Mouse (Mus musculus): ENCODE measurements around the gene Htr3b. TPM values are rescaled to one million over a fixed set of nuclear protein-coding genes. Genes with fewer than 3 reads are reported as not detected.

Gene Htr3b
- polyA plus RNA-seq (2017; shearing (Covaris generic)): not detected

DNA sequence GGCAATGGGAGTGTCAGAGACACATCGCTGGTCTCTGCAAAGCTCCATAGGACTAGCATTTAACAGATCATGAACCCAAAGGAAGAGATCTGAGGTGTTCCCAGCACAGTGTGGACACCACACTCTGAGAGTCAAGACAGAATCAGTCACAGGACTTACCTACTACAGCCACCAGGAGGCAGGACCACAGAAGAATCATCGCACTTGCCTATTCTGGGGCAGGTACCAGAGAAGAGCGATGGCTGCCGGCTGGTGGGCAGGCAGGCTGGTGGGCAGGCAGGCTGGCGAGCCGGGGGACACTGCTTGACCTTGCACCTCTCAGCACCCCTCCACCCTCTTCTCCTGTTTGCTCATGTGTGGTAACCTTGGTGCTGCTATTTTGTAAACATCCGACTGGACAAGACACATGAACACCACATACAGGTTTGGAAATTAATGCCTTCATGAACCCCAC, at the start of gene Htr3b:
Htr3b (minus strand) TSS at position 404 of the 454 bp plus-strand sequence.

DNA sequence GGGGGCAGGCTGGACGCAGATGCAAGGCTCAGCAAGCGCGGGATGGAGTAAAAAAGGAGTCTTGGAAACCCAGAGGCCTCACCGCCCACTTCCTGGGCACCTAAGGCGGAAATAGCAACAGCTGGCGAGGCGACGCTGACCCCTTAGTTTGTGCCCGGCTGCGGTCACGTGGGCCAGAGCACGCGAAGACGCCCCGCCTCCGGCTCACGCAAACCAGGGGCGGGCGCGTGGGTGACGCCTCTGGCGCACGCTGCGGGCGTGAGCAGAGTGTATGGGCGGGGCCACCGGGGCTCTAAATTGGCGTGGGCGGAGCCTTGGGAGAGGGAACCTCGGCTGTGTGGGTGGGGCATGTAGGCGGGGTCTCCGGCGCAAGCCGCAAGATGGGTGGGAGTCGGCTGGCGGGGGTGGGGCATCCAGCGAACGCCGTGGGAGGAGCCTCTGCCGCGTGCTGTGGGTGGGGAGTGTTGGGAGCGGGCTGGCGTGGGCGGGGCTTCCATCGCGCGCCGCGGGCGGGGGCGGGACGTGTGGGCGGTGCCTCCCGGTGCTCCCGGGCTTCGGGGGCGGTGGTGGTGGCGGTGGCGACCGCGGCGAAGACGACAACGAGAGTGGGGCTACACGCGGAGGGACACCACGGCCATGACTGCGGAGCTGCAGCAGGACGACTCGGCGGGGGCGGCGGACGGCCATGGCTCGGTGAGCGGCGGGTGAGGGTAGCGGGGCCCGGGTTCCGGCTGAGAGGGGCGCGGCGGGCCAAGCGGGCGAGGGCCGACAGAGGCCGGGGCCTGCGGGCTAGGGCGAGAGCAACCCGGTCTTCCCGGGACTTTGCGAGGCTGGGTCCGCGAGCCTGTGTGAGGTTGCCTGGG, 20.3 kb upstream of the Htr3b start, which contains the start of gene Usp28:
Usp28 (plus strand) TSS at position 531 of the 863 bp plus-strand sequence.

DNA sequence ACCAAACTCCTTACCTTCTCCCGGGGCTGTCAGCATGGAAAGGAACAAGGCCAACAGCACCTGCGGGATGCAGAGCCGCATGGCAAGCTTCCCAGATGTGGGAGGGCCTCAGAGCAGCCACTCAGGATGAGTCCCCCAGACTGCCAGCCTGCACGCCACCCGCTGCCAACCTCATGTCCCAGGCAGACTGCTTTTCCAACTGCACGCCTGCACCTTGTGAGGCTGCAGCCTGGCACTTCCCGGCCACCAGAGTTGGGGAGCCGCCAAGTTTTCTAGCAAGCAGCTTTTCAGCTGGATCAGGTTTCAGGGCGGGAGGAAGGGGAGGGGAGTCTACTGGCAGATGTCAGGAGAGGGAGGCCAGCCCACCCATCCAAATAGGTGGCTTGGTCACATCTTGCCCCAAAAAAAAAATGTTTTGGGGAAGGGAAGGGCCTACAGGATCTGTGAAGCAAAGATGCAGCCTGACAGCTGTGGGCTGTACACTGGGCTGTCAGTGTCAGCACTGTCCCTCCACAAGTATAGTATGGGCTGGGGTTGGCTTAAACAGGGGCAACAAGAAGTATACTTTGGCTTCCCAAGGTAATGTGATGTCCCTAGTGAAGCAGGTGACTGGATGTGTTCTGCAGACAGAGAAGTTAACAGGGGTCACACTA, 53.8 kb downstream of the Htr3b start, which contains the start of gene Htr3a:
Htr3a (minus strand) TSS at position 215 of the 653 bp plus-strand sequence.

Other genes with a start within 250 kb of the Htr3b start
- not detected for gene Zbtb16, start 128.8 kb downstream of the Htr3b start, polyA plus RNA-seq (2017; shearing (Covaris generic))
- gene Htr3a, start 53.9 kb downstream of the Htr3b start, polyA plus RNA-seq (2017; shearing (Covaris generic)): not detected
- gene Usp28, start 20.4 kb upstream of the Htr3b start, polyA plus RNA-seq (2017; shearing (Covaris generic)): 21.0 TPM
- gene Zw10, start 90.6 kb upstream of the Htr3b start, polyA plus RNA-seq (2017; shearing (Covaris generic)): 39.6 TPM
- gene Tmprss5, start 116.3 kb upstream of the Htr3b start, polyA plus RNA-seq (2017; shearing (Covaris generic)): not detected